Mouse (Mus musculus) CH12.LX (cell line): ENCODE data around the gene Bhlhe40. TPM values are rescaled to one million over a fixed set of nuclear protein-coding genes. Genes with fewer than 3 reads are reported as not detected.

Source experiments
- DNase-seq: peaks from one replicate; pipeline ENCODE4 v3.0.0-alpha.2; 2013; ENCODE audit errors: extremely low read depth
- H3K27ac ChIP-seq: 2 replicates; pipeline ENCODE4 v1.5.1; 2012; ENCODE audit warnings: low read depth, mild to moderate bottlenecking, control low read depth, moderate library complexity; ENCODE audit not compliant: insufficient read depth
- H3K27me3 ChIP-seq: replicated peaks from 2 replicates; pipeline ENCODE3; 2012; ENCODE audit warnings: inconsistent platforms
- H3K36me3 ChIP-seq, 2 experiments: replicated peaks in 1 of 2; 2 replicates each; pipeline versions ENCODE3 to v1.6.1; 2012; ENCODE audit warnings: inconsistent platforms in 1 of 2, low read length in 1 of 2, mild to moderate bottlenecking in 1 of 2, mixed read lengths in 1 of 2, moderate library complexity in 1 of 2; ENCODE audit not compliant: control insufficient read depth in 1 of 2, insufficient read depth in 1 of 2
- H3K4me1 ChIP-seq, 2 experiments: 2 replicates each; pipeline ENCODE4 v1.6.1; 2012; ENCODE audit warnings: inconsistent platforms in 1 of 2, moderate library complexity in 1 of 2; ENCODE audit not compliant: insufficient read depth in 2 of 2, control insufficient read depth in 1 of 2
- H3K4me2 ChIP-seq: 2 replicates; pipeline ENCODE4 v1.6.1; 2012; ENCODE audit warnings: low read depth, mild to moderate bottlenecking, control low read depth; ENCODE audit not compliant: poor library complexity, insufficient read depth, severe bottlenecking
- H3K4me3 ChIP-seq, 3 experiments: fragments of 150-350 bp in 1 of 3; sonication (generic) in 1 of 3; replicated peaks in 1 of 3; 2 replicates each; pipeline versions ENCODE3 to v1.5.1; 2011 to 2012; ENCODE audit warnings: low read depth in 2 of 3, low read length in 2 of 3, mild to moderate bottlenecking in 2 of 3, moderate library complexity in 2 of 3, control low read depth in 1 of 3, improper control_type of control experiment in 1 of 3, inconsistent platforms in 1 of 3, mixed read lengths in 1 of 3; ENCODE audit not compliant: poor library complexity in 1 of 3
- H3K79me2 ChIP-seq: replicated peaks from 2 replicates; pipeline ENCODE4 v1.6.1; 2012; ENCODE audit warnings: mild to moderate bottlenecking, moderate library complexity; ENCODE audit not compliant: control insufficient read depth, poor library complexity, insufficient read depth, severe bottlenecking; ENCODE audit errors: extremely low read depth
- H3K9ac ChIP-seq: 2 replicates; pipeline ENCODE4 v1.6.1; 2012; ENCODE audit warnings: low read depth, mild to moderate bottlenecking, control low read depth, moderate library complexity; ENCODE audit not compliant: insufficient read depth
- H3K9me3 ChIP-seq: replicated peaks from 2 replicates; pipeline ENCODE3; 2012; ENCODE audit warnings: low read length, inconsistent platforms, mixed read lengths
- BHLHE40 ChIP-seq: IDR thresholded peaks from 2 replicates; pipeline ENCODE4 v1.6.1; 2011; ENCODE audit warnings: mild to moderate bottlenecking, low read depth, low read length, improper control_type of control experiment
- CHD1 ChIP-seq: IDR thresholded peaks from 2 replicates; pipeline ENCODE4 v1.6.1; 2012; ENCODE audit warnings: low read depth, low read length, improper control_type of control experiment, inconsistent platforms
- CHD2 ChIP-seq: IDR thresholded peaks from 2 replicates; pipeline ENCODE4 v1.6.1; 2011; ENCODE audit warnings: low read length, improper control_type of control experiment
- CTCF ChIP-seq, 2 experiments: IDR thresholded peaks in 1 of 2; conservative IDR thresholded peaks in 1 of 2; 2 replicates each; pipeline ENCODE4 v1.5.1; 2011 to 2012; ENCODE audit warnings: low read depth in 2 of 2, low read length in 2 of 2, improper control_type of control experiment in 1 of 2, inconsistent platforms in 1 of 2, mild to moderate bottlenecking in 1 of 2, moderate library complexity in 1 of 2
- E2F4 ChIP-seq: IDR thresholded peaks from 2 replicates; pipeline ENCODE4 v1.6.1; 2011; ENCODE audit warnings: low read depth, low read length, improper control_type of control experiment; ENCODE audit not compliant: insufficient replicate concordance
- ELF1 ChIP-seq: IDR thresholded peaks from 2 replicates; pipeline ENCODE4 v1.6.1; 2014; ENCODE audit warnings: low read depth, mild to moderate bottlenecking, inconsistent platforms, low read length, improper control_type of control experiment
- EP300 ChIP-seq: IDR thresholded peaks from 2 replicates; pipeline ENCODE4 v1.6.1; 2011; ENCODE audit warnings: low read length, improper control_type of control experiment
- ETS1 ChIP-seq: conservative IDR thresholded peaks from 2 replicates; pipeline ENCODE4 v1.6.1; 2012; ENCODE audit warnings: low read depth, mild to moderate bottlenecking, inconsistent platforms, low read length, improper control_type of control experiment, moderate library complexity
- GABPA ChIP-seq: IDR thresholded peaks from 2 replicates; pipeline ENCODE4 v1.6.1; 2012; ENCODE audit warnings: low read depth, low read length, improper control_type of control experiment, inconsistent platforms; ENCODE audit not compliant: insufficient replicate concordance
- HCFC1 ChIP-seq: IDR thresholded peaks from 2 replicates; pipeline ENCODE4 v1.6.1; 2012; ENCODE audit warnings: low read depth, mild to moderate bottlenecking, inconsistent platforms, low read length, improper control_type of control experiment
- IRF4 ChIP-seq: IDR thresholded peaks from 2 replicates; pipeline ENCODE4 v1.6.1; 2014; ENCODE audit warnings: low read depth, mild to moderate bottlenecking, inconsistent platforms, low read length, improper control_type of control experiment
- JUN ChIP-seq: IDR thresholded peaks from 2 replicates; pipeline ENCODE4 v1.6.1; 2011; ENCODE audit warnings: low read depth, mild to moderate bottlenecking, low read length, improper control_type of control experiment, moderate library complexity; ENCODE audit not compliant: insufficient read depth
- JUND ChIP-seq: conservative IDR thresholded peaks from 2 replicates; pipeline ENCODE4 v1.6.1; 2011; ENCODE audit warnings: low read depth, low read length, improper control_type of control experiment
- KAT2A ChIP-seq: IDR thresholded peaks from 2 replicates; pipeline ENCODE4 v1.6.1; 2012; ENCODE audit warnings: low read length, improper control_type of control experiment, inconsistent platforms; ENCODE audit not compliant: insufficient replicate concordance
- MAFK ChIP-seq: IDR thresholded peaks from 2 replicates; pipeline ENCODE4 v1.6.1; 2011; ENCODE audit warnings: low read length, improper control_type of control experiment; ENCODE audit not compliant: insufficient replicate concordance
- MAX ChIP-seq: IDR thresholded peaks from 2 replicates; pipeline ENCODE4 v1.6.1; 2011; ENCODE audit warnings: low read length, improper control_type of control experiment
- MAZ ChIP-seq: IDR thresholded peaks from 2 replicates; pipeline ENCODE4 v1.6.1; 2012; ENCODE audit warnings: low read depth, mild to moderate bottlenecking, inconsistent platforms, low read length, improper control_type of control experiment, moderate library complexity
- MEF2A ChIP-seq: IDR thresholded peaks from 2 replicates; pipeline ENCODE4 v1.6.1; 2014; ENCODE audit warnings: low read depth, mild to moderate bottlenecking, inconsistent platforms, low read length, improper control_type of control experiment, borderline replicate concordance
- MXI1 ChIP-seq: IDR thresholded peaks from 2 replicates; pipeline ENCODE4 v1.6.1; 2011; ENCODE audit warnings: mild to moderate bottlenecking, low read depth, low read length, improper control_type of control experiment
- MYC ChIP-seq: IDR thresholded peaks from 2 replicates; pipeline ENCODE4 v1.6.1; 2011; ENCODE audit warnings: low read depth, mild to moderate bottlenecking, improper control_type of control experiment, low read length
- NELFE ChIP-seq: IDR thresholded peaks from 2 replicates; pipeline ENCODE4 v1.6.1; 2011; ENCODE audit warnings: low read depth, low read length, improper control_type of control experiment
- NRF1 ChIP-seq: IDR thresholded peaks from 2 replicates; pipeline ENCODE4 v1.6.1; 2014; ENCODE audit warnings: low read depth, mild to moderate bottlenecking, inconsistent platforms, low read length, improper control_type of control experiment, moderate library complexity
- PAX5 ChIP-seq: IDR thresholded peaks from 2 replicates; pipeline ENCODE4 v1.6.1; 2012; ENCODE audit warnings: low read length, inconsistent platforms, mixed read lengths
- POLR2A ChIP-seq: IDR thresholded peaks from 2 replicates; pipeline ENCODE4 v1.6.1; 2011; ENCODE audit warnings: low read depth, mild to moderate bottlenecking, improper control_type of control experiment, low read length
- POLR2AphosphoS2 ChIP-seq: IDR thresholded peaks from 2 replicates; pipeline ENCODE4 v1.6.1; 2011; ENCODE audit warnings: low read depth, low read length, improper control_type of control experiment
- RAD21 ChIP-seq: IDR thresholded peaks from 2 replicates; pipeline ENCODE4 v1.6.1; 2011; ENCODE audit warnings: low read depth, mild to moderate bottlenecking, low read length, improper control_type of control experiment, moderate library complexity
- RCOR1 ChIP-seq: conservative IDR thresholded peaks from 2 replicates; pipeline ENCODE4 v1.6.1; 2012; ENCODE audit warnings: low read depth, mild to moderate bottlenecking, inconsistent platforms, low read length, improper control_type of control experiment
- SIN3A ChIP-seq: IDR thresholded peaks from 2 replicates; pipeline ENCODE4 v1.6.1; 2012; ENCODE audit warnings: low read length, improper control_type of control experiment, inconsistent platforms
- SMC3 ChIP-seq: IDR thresholded peaks from 2 replicates; pipeline ENCODE4 v1.6.1; 2011; ENCODE audit warnings: low read depth, low read length, improper control_type of control experiment
- TBP ChIP-seq: conservative IDR thresholded peaks from 2 replicates; pipeline ENCODE4 v1.6.1; 2011; ENCODE audit warnings: low read depth, low read length, improper control_type of control experiment
- TCF12 ChIP-seq: IDR thresholded peaks from 2 replicates; pipeline ENCODE4 v1.6.1; 2014; ENCODE audit warnings: low read depth, mild to moderate bottlenecking, inconsistent platforms, low read length, improper control_type of control experiment
- UBTF ChIP-seq: IDR thresholded peaks from 2 replicates; pipeline ENCODE4 v1.6.1; 2012; ENCODE audit warnings: low read depth, mild to moderate bottlenecking, inconsistent platforms, low read length, improper control_type of control experiment, moderate library complexity
- USF1 ChIP-seq: IDR thresholded peaks from 2 replicates; pipeline ENCODE4 v1.6.1; 2014; ENCODE audit warnings: low read depth, mild to moderate bottlenecking, inconsistent platforms, low read length, improper control_type of control experiment
- USF2 ChIP-seq: conservative IDR thresholded peaks from 2 replicates; pipeline ENCODE4 v1.6.1; 2011; ENCODE audit warnings: low read depth, low read length, improper control_type of control experiment
- ZC3H11A ChIP-seq: IDR thresholded peaks from 2 replicates; pipeline ENCODE4 v1.6.1; 2012; ENCODE audit warnings: low read depth, mild to moderate bottlenecking, inconsistent platforms, low read length, improper control_type of control experiment
- ZKSCAN1 ChIP-seq: IDR thresholded peaks from 2 replicates; pipeline ENCODE4 v1.6.1; 2012; ENCODE audit warnings: low read depth, inconsistent platforms, low read length, improper control_type of control experiment, borderline replicate concordance
- ZMIZ1 ChIP-seq: IDR thresholded peaks from 2 replicates; pipeline ENCODE4 v1.6.1; 2012; ENCODE audit warnings: low read depth, mild to moderate bottlenecking, inconsistent platforms, low read length, improper control_type of control experiment
- ZNF384 ChIP-seq: IDR thresholded peaks from 2 replicates; pipeline ENCODE4 v1.6.1; 2012; ENCODE audit warnings: low read depth, low read length, improper control_type of control experiment, inconsistent platforms
- dilution Hi-C: fragments of 300-500 bp; cut with MboI; formaldehyde crosslinking; loops from 2 replicates; pipeline ENCODE4 v1.14.3; 2020; ENCODE audit warnings: low sequenced_read_pairs; ENCODE audit not compliant: extremely low pct_unique_long_range_greater_than_20kb, extremely low pct_ligation_motif_present
- in situ Hi-C: fragments of 300-500 bp; cut with MboI; formaldehyde crosslinking; loops from 3 replicates; pipeline ENCODE4 v1.14.3; 2019; ENCODE audit warnings: low sequenced_read_pairs, low pct_ligation_motif_present, low pct_unique_long_range_greater_than_20kb, mixed read lengths
- polyA plus RNA-seq: library from polyadenylated mRNA; unstranded; fragments of >175 nt; gene quantifications from 2 replicates; pipeline ENCODE4 v1.2.1, GENCODE M21; 2012; ENCODE audit warnings: low read depth; ENCODE audit not compliant: insufficient read length
- total RNA-seq, 2 experiments: library from RNA; depleted of rRNA; stranded (reverse); fragments of 300-350 nt in 1 of 2; fragments of >200 nt in 1 of 2; gene quantifications; 2 replicates each; pipeline ENCODE4 v1.2.3; 2012 to 2014

Bhlhe40 gene
- total and polyA plus RNA-seq, 3 experiments = 55.4 to 130 (median 117) TPM

DNA sequence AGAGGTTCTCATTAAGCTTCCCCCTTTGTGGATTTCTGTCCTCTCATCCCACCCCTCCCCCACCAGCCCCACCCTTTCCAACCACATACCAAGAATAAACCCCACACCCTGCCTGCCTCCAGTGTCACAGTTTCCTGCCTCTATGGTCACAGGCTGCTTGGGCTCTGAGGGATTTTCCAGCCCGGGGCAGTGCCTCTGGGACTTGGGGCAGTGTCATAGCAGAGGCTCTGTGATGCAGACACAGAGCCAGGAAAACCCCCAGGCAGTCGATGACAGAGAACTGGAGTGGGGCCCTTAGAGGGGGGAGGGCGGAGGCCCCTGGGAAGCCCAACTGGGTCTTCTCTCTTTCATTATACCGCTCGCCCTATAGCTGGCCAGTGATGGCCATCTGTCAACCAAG lies 27.9 kb downstream of the Bhlhe40 start:
- Histone ChIP-seq H3K4me2 (peak overlapping the region; percentile 60), H3K36me3 (no peaks in the 10 kb centered on the region), H3K27me3 (no peaks in the 10 kb centered on the region), H3K79me2 (no peaks in the 10 kb centered on the region), H3K4me3 (no peak overlapping the region), H3K4me1 (peaks cover 37 to 64% of the 10 kb centered on the region in 2 experiments), H3K9me3 (no peaks in the 10 kb centered on the region), H3K9ac (0 out of 2 replicates have a peak overlapping the region, but pooled peaks have one; percentile 19), H3K27ac (peak overlapping the region; percentile 80)
- DNase-seq = peak; percentile 94
- dilution Hi-C loops (no loop called here), in situ Hi-C loops (no loop called here)
- no peak for TF ChIP-seq E2F4
- TF ChIP-seq POLR2A = peak; percentile 28; the same call in 1 of the 2 replicates
- TF ChIP-seq TBP = 0 out of 2 replicates have a peak, but pooled peaks have one; percentile 47
- TF ChIP-seq HCFC1 = peak; percentile 47
- TF ChIP-seq RCOR1 = no peak
- no peak for TF ChIP-seq CHD1
- no peak; the same call in 1 of the 2 replicates for TF ChIP-seq MAZ
- TF ChIP-seq MXI1 = no peak; the same call in 1 of the 2 replicates
- no peak for TF ChIP-seq USF1
- TF ChIP-seq MAFK = peak; percentile 50; the same call in 1 of the 2 replicates
- no peak for TF ChIP-seq CTCF (conservative IDR thresholded peaks at IDR 0.05 in 1 of 2, IDR thresholded peaks at IDR 0.05 in 1 of 2; ENCODE audit: low read depth in 2 of 2, low read length in 2 of 2)
- TF ChIP-seq ETS1 = peak; percentile 97
- no peak for TF ChIP-seq MAX
- peak; percentile 97 for TF ChIP-seq EP300
- TF ChIP-seq ZKSCAN1 = no peak
- TF ChIP-seq USF2 = no peak
- TF ChIP-seq BHLHE40 = peak; percentile 93
- TF ChIP-seq TCF12 = peak; percentile 98
- TF ChIP-seq ZMIZ1 = no peak; the same call in 1 of the 2 replicates
- TF ChIP-seq ZNF384 = peak; percentile 28
- TF ChIP-seq CHD2 = peak; percentile 94
- peak; percentile 30 for TF ChIP-seq SMC3
- TF ChIP-seq NRF1 = no peak
- TF ChIP-seq POLR2AphosphoS2 = no peak
- TF ChIP-seq ELF1 = peak; percentile 66
- TF ChIP-seq ZC3H11A = no peak
- TF ChIP-seq MYC = no peak
- no peak for TF ChIP-seq NELFE
- no peak for TF ChIP-seq KAT2A
- peak; percentile 12 for TF ChIP-seq RAD21
- TF ChIP-seq UBTF = no peak; the same call in 1 of the 2 replicates
- TF ChIP-seq MEF2A = peak; percentile 95
- peak; percentile 56; the same call in 1 of the 2 replicates for TF ChIP-seq JUN
- no peak for TF ChIP-seq GABPA
- TF ChIP-seq SIN3A = peak; percentile 91
- no peak for TF ChIP-seq PAX5
- peak; percentile 99 for TF ChIP-seq IRF4
- TF ChIP-seq JUND = peak; percentile 69
- TF ChIP-seq, all 38 proteins: peak for 18
